Mouse (Mus musculus): ENCODE results near the gene Asic4. TPM values are rescaled to one million over a fixed set of nuclear protein-coding genes. Genes with fewer than 3 reads are reported as not detected.

Asic4 gene
- polyA plus RNA-seq, 1 experiment from 2014 or later, result 21.6 TPM

DNA sequence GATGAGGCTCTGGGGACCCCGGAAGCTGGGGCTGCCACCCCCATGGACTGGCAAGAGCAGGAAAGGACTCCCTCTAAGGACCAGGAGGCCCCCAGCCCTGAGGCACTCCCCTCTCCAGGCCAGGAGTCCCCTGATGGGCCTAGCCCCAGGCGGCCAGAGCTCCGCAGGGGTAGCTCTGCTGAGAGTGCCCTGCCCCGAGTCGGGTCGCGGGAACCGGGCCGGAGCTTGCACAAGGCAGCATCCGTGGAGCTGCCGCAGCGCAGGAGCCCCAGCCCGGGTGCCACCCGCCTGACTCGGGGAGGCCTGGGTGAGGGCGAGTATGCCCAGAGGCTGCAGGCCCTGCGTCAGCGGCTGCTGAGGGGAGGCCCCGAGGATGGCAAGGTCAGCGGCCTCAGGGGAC lies 28.4 kb upstream of the Asic4 start:
- ATAC-seq, result no peak
- H3K9me3 ChIP-seq (ENCODE audit: control insufficient read depth, low read length), result no peaks in the 10 kb centered on the region
- no peak overlapping the region for H3K27ac ChIP-seq (ENCODE audit: low read depth, low read length)
- peaks cover 12% of the 10 kb centered on the region for H3K4me1 ChIP-seq (ENCODE audit: control insufficient read depth, insufficient read depth, low read depth, low read length)
- H3K4me2 ChIP-seq (ENCODE audit: low read length), result peak overlapping the region; percentile 27; the same call in 1 of the 2 replicates
- H3K36me3 ChIP-seq (ENCODE audit: control insufficient read depth, insufficient read depth, low read length), result peaks cover 2% of the 10 kb centered on the region; the same call in 1 of the 2 replicates
- peak overlapping the region; percentile 15 for H3K9ac ChIP-seq (ENCODE audit: low read depth, low read length)
- no peak overlapping the region for H3K4me3 ChIP-seq (ENCODE audit: low read length)
- WGBS, result 8% methylated on average over 20 of the region's 20 CpGs
- peaks cover 40% of the 10 kb centered on the region for H3K27me3 ChIP-seq (replicated peaks; ENCODE audit: control insufficient read depth, insufficient read depth, low read length)

DNA sequence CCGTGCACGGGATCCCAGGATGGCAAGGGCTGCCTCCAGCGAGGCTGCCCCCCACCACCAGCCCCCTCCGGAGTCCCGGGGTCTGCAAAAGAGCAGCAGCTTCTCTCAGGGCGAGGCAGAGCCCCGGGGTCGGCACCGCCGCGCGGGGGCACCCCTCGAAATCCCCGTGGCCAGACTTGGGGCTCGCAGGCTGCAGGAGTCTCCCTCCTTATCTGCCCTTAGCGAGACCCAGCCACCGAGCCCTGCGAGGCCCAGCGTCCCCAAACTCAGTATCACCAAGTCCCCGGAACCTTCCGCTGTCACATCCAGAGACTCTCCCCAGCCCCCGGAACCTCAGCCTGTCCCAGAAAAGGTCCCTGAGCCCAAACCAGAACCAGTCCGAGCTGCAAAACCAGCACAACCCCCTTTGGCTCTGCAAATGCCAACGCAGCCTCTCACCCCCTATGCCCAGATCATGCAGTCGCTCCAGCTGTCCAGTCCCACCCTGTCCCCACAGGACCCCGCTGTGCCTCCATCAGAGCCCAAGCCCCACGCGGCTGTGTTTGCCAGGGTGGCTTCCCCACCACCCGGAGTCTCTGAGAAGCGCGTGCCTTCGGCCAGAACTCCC lies 27.9 kb upstream of the Asic4 start:
- H3K27me3 ChIP-seq (replicated peaks; ENCODE audit: control insufficient read depth, insufficient read depth, low read length), result peaks cover 40% of the 10 kb centered on the region
- peaks cover 12% of the 10 kb centered on the region for H3K4me1 ChIP-seq (ENCODE audit: control insufficient read depth, insufficient read depth, low read depth, low read length)
- 4% methylated on average over 29 of the region's 32 CpGs for WGBS
- peak overlapping the region; percentile 54 for H3K4me2 ChIP-seq (ENCODE audit: low read length)
- peaks cover 2% of the 10 kb centered on the region; the same call in 1 of the 2 replicates for H3K36me3 ChIP-seq (ENCODE audit: control insufficient read depth, insufficient read depth, low read length)
- ATAC-seq, result no peak
- H3K9me3 ChIP-seq (ENCODE audit: control insufficient read depth, low read length), result no peaks in the 10 kb centered on the region
- peak overlapping the region; percentile 59 for H3K9ac ChIP-seq (ENCODE audit: low read depth, low read length)
- peak overlapping the region; percentile 32 for H3K4me3 ChIP-seq (ENCODE audit: low read length)
- no peak overlapping the region for H3K27ac ChIP-seq (ENCODE audit: low read depth, low read length)

DNA sequence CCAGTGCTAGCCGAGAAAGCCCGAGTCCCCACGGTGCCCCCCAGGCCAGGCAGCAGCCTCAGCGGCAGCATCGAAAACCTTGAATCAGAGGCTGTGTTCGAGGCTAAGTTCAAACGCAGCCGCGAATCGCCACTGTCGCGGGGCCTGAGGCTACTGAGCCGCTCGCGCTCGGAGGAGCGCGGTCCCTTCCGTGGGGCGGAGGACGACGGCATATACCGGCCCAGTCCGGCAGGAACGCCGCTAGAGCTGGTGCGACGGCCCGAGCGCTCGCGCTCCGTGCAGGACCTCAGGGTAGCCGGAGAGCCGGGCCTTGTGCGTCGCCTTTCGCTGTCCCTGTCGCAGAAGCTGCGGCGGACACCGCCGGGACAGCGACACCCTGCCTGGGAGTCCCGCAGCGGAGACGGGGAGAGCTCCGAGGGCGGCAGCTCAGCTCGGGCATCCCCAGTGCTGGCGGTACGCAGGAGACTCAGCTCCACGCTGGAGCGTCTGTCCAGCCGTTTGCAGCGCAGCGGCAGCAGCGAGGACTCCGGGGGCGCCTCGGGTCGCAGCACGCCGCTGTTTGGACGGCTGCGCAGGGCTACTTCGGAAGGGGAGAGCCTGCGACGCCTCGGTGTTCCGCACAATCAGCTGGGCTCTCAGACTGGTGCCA lies 27.3 kb upstream of the Asic4 start:
- Histone ChIP-seq H3K27me3 (replicated peaks; ENCODE audit: control insufficient read depth, insufficient read depth, low read length) (peaks cover 40% of the 10 kb centered on the region), H3K36me3 (ENCODE audit: control insufficient read depth, insufficient read depth, low read length) (peaks cover 2% of the 10 kb centered on the region; the same call in 1 of the 2 replicates), H3K4me2 (ENCODE audit: low read length) (peak overlapping the region; percentile 54), H3K9ac (ENCODE audit: low read depth, low read length) (peak overlapping the region; percentile 59), H3K27ac (ENCODE audit: low read depth, low read length) (no peak overlapping the region), H3K4me1 (ENCODE audit: control insufficient read depth, insufficient read depth, low read depth, low read length) (peaks cover 12% of the 10 kb centered on the region), H3K4me3 (ENCODE audit: low read length) (peak overlapping the region; percentile 32), H3K9me3 (ENCODE audit: control insufficient read depth, low read length) (no peaks in the 10 kb centered on the region)
- peak; percentile 26; the same call in 1 of the 2 replicates for ATAC-seq
- 2% methylated on average over 63 of the region's 71 CpGs for WGBS

DNA sequence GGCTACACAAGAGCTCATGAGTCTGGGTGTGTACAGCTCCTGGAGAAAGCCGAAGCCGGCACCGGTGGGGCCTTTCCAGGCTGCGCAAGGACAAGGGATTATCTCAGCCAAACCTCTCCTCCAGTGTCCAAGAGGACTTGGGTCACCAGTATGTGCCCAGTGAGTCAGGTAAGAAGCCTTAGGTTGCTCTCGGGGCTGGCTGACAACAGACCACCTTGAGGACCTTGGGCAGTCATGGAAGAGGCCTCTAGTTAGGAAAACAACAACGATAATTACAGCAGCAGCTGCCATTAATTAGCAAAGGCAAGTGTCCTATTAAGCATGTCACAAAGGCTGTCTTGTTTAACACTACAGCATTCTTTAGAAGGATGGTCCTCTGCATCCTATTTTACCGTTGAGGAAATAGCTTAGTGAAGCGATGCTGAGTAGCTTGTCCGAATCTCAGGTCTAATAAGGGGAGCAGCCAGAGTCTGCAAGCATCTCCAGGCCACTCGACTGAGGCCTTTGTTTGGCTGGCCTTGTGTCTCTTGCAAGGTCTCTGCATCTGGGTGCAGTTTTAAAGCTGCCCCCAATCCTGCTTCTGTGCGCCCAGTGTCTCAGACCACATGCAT lies 26.4 kb upstream of the Asic4 start:
- H3K4me2 ChIP-seq (ENCODE audit: low read length), result no peak overlapping the region

DNA sequence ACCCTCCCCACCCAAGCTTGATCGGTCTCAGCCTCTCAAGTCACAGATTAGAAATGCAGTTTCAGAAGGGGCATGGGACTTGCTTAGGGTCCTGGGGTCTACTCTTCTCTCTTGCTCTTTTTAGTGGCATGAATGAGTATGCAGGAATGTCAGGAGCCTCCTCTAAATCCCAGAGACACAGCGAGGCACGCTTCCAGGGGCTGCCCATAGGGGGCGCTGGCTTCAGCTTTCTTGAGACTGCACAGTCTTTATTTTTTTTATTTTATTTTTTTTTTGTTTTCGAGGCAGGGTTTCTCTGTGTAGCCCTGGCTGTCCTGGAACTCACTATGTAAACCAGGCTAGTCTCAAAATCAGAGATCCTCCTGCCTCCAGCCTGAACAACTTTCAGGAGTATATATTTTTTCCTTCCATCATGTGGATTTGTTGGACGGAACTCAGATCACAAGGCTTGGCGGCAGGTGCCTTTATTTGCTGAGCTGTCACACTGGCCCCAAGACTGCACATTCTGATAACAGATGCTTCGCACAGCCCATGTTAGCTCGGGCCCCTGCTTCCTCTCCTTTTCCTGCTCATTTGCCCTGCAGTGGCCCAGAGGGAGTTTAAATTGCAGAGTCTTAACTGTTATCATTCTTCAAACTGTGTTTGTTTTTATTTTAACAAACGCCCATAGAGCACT lies 24.3 kb upstream of the Asic4 start:
- Histone ChIP-seq H3K27ac (ENCODE audit: low read depth, low read length) (no peak overlapping the region), H3K9me3 (ENCODE audit: control insufficient read depth, low read length) (no peaks in the 10 kb centered on the region), H3K36me3 (ENCODE audit: control insufficient read depth, insufficient read depth, low read length) (no peaks in the 10 kb centered on the region), H3K9ac (ENCODE audit: low read depth, low read length) (no peak overlapping the region), H3K27me3 (replicated peaks; ENCODE audit: control insufficient read depth, insufficient read depth, low read length) (peaks cover 32% of the 10 kb centered on the region), H3K4me3 (ENCODE audit: low read length) (no peak overlapping the region), H3K4me1 (ENCODE audit: control insufficient read depth, insufficient read depth, low read depth, low read length) (peaks cover 12% of the 10 kb centered on the region), H3K4me2 (ENCODE audit: low read length) (no peak overlapping the region)
- no peak for ATAC-seq
- 30% methylated on average over 10 of the region's 10 CpGs for WGBS

More for the DNA sequence above, 26.4 kb upstream of the Asic4 start:
- WGBS, result 60% methylated on average over 11 of the region's 11 CpGs
- Histone ChIP-seq H3K9me3 (ENCODE audit: control insufficient read depth, low read length) (no peaks in the 10 kb centered on the region), H3K4me3 (ENCODE audit: low read length) (no peak overlapping the region), H3K27ac (ENCODE audit: low read depth, low read length) (no peak overlapping the region), H3K27me3 (replicated peaks; ENCODE audit: control insufficient read depth, insufficient read depth, low read length) (peaks cover 40% of the 10 kb centered on the region), H3K4me1 (ENCODE audit: control insufficient read depth, insufficient read depth, low read depth, low read length) (peaks cover 12% of the 10 kb centered on the region), H3K36me3 (ENCODE audit: control insufficient read depth, insufficient read depth, low read length) (peaks cover 2% of the 10 kb centered on the region; the same call in 1 of the 2 replicates), H3K9ac (ENCODE audit: low read depth, low read length) (no peak overlapping the region)
- no peak for ATAC-seq

DNA sequence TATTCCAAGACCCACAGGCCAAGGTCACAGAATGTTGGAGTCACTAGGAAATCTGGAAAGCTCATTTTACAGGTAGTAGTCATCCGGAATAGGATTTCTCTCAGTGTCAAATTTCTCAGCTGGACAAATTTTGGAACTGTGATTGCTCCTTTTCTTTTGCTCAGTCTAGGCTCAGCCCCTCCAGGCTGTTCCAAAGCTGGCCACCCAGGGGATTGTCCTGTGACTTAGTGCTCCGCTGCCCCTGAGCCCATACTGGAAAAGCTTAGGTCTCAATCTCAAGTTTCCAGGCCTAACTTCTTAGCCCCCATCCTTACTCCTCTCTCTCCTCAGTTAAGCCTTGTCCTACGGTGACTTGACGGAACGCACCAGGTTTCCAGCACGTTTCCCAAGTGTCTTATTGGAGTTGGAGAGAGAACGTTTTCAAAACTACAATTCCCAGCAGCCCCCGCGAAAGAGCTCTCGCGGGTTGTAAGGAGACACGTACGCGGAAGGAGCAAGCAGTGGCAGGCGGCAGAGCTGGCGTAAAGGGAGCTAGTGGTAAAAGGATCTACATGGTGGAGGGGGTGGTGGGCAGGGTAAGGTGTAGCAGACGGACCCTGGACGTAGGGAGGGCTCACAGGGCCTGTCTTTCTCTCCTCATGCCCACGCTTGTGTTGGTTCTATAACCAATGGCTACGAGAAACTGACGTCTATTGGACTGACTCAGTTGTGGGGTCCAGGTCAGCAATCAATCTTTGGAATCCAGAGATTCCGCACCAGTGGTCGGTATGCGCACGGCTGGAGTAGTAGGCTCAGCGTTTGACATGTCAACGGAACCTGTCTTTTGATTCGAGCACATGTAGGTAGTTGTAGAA lies 14.5 kb upstream of the Asic4 start, which contains the start of gene Gmppa:
Gene Gmppa, plus strand, starts transcription at position 456 of the 854 bp plus-strand sequence.
- H3K36me3 ChIP-seq (ENCODE audit: control insufficient read depth, insufficient read depth, low read length), result no peaks in the 10 kb centered on the region; the same call in 1 of the 2 replicates
- H3K4me2 ChIP-seq (ENCODE audit: low read length), result peak within 1 kb of the TSS; percentile 67
- no peaks in the 10 kb centered on the region for H3K9me3 ChIP-seq (ENCODE audit: control insufficient read depth, low read length)
- 7% methylated on average over 28 of the region's 28 CpGs for WGBS
- H3K4me1 ChIP-seq (ENCODE audit: control insufficient read depth, insufficient read depth, low read depth, low read length), result peaks cover 9% of the 10 kb centered on the region
- H3K27me3 ChIP-seq (replicated peaks; ENCODE audit: control insufficient read depth, insufficient read depth, low read length), result no peaks in the 10 kb centered on the region
- peak within 1 kb of the TSS; percentile 68 for H3K4me3 ChIP-seq (ENCODE audit: low read length)
- H3K27ac ChIP-seq (ENCODE audit: low read depth, low read length), result peak within 1 kb of the TSS; percentile 77
- peak within 1 kb of the TSS; percentile 81 for H3K9ac ChIP-seq (ENCODE audit: low read depth, low read length)
- peak; percentile 90 for ATAC-seq

DNA sequence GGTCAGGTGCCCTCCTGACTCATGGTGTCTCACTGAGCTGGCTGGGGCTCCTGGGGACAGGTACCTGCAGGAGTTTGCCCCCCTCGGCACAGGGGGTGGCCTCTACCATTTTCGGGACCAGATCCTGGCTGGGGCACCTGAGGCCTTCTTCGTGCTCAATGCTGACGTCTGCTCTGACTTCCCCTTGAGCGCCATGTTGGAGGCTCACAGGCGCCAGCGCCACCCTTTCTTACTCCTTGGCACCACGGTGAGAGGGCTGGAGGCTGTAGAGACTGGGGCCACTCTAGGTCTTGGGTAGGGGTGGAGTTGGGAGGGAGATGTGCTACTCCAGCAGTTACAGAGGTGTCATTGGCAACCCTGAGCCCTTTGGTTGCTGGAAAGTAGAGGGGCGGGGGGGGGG lies 11.5 kb upstream of the Asic4 start:
- H3K4me2 ChIP-seq (ENCODE audit: low read length), result no peak overlapping the region
- WGBS, result 79% methylated on average over 8 of the region's 9 CpGs
- peaks cover 2% of the 10 kb centered on the region; the same call in 1 of the 2 replicates for H3K36me3 ChIP-seq (ENCODE audit: control insufficient read depth, insufficient read depth, low read length)
- H3K27ac ChIP-seq (ENCODE audit: low read depth, low read length), result no peak overlapping the region
- peaks cover 25% of the 10 kb centered on the region for H3K4me1 ChIP-seq (ENCODE audit: control insufficient read depth, insufficient read depth, low read depth, low read length)
- no peak overlapping the region for H3K9ac ChIP-seq (ENCODE audit: low read depth, low read length)
- no peaks in the 10 kb centered on the region for H3K27me3 ChIP-seq (replicated peaks; ENCODE audit: control insufficient read depth, insufficient read depth, low read length)
- H3K4me3 ChIP-seq (ENCODE audit: low read length), result no peak overlapping the region
- no peaks in the 10 kb centered on the region for H3K9me3 ChIP-seq (ENCODE audit: control insufficient read depth, low read length)
- no peak for ATAC-seq

DNA sequence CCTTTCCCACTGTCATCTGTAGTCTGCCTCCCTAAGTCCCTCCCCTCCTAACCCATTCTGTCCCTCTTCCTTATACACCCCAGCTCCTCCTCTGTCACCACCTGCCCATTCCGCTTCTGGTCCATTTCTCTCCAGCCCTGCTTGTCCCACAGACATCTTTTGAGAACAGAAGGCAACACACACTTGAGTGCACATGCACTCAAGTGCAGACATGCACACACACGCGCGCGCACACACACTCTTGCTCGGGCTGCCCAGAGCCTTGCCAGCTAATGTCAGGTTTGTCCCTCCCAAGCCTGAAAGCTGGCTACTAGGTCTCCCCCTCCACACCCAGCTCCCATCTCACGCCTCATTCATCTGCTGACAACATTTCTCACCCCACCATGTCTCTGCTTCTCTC lies 9.6 kb upstream of the Asic4 start:
- WGBS, result 85% methylated on average over 7 of the region's 7 CpGs
- Histone ChIP-seq H3K4me1 (ENCODE audit: control insufficient read depth, insufficient read depth, low read depth, low read length) (peaks cover 44% of the 10 kb centered on the region), H3K27me3 (replicated peaks; ENCODE audit: control insufficient read depth, insufficient read depth, low read length) (0 out of 2 replicates have a peak, but pooled peaks cover 2% of the 10 kb centered on the region), H3K36me3 (ENCODE audit: control insufficient read depth, insufficient read depth, low read length) (peaks cover 2% of the 10 kb centered on the region; the same call in 1 of the 2 replicates), H3K4me2 (ENCODE audit: low read length) (no peak overlapping the region), H3K4me3 (ENCODE audit: low read length) (no peak overlapping the region), H3K9ac (ENCODE audit: low read depth, low read length) (no peak overlapping the region), H3K27ac (ENCODE audit: low read depth, low read length) (no peak overlapping the region), H3K9me3 (ENCODE audit: control insufficient read depth, low read length) (no peaks in the 10 kb centered on the region)
- no peak for ATAC-seq

All from hindbrain, embryonic 16.5 days (tissue).